Mouse (Mus musculus) layer of hippocampus, adult 2 months (tissue): ENCODE measurements around the gene Gmeb1. TPM values are rescaled to one million over a fixed set of nuclear protein-coding genes. Genes with fewer than 3 reads are reported as not detected.
A peak's percentile ranks its signal among the peaks of the same experiment; 100 is the strongest.

Experiments used
- DNase-seq, 2 experiments: peaks; one replicate each; pipeline ENCODE4 v3.0.0; 2022; ENCODE audit warnings: low spot score in 2 of 2
- H3K27ac ChIP-seq: fragments of 200-600 bp; 2 replicates; pipeline ENCODE4 v1.8.1; 2022
- H3K4me3 ChIP-seq: fragments of 200-600 bp; 2 replicates; pipeline ENCODE4 v1.8.1; 2022; ENCODE audit warnings: mild to moderate bottlenecking
- CTCF ChIP-seq: fragments of 200-600 bp; conservative IDR thresholded peaks from 2 replicates; pipeline ENCODE4 v1.8.1; 2022; ENCODE audit warnings: antibody characterized with exemption, mild to moderate bottlenecking, moderate library complexity
- microRNA-seq, 2 experiments: library from miRNA; unstranded; fragments of <30 nt; microRNA quantifications; one replicate each; pipeline ENCODE4 v1.2.0; 2021
- total RNA-seq, 2 experiments: library from RNA; stranded (reverse); gene quantifications; 2 replicates each; pipeline ENCODE4 v1.2.3; 2021

Gmeb1 gene
- total RNA-seq, 2 experiments from 2014 or later, result 25.2 to 28.3 TPM

DNA sequence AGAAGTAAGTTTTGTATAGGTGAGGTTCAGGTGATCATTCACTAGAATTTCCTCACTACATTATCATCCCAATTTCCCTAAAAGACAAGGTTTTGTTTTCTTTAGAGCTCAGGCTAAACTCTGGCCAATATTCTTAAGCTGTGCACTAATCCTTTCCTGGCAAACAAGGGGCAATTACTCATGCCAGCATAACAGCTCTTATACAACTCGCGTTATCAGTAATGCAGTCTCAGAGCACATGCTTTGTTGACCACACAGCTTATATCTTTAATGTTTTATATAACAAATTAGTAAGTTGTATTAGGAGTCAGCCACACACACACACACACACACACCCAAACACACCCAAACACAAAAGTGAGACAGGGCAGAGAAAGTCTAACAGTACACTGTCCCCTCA is 51.1 kb downstream of the Gmeb1 start:
- no peak overlapping the region for H3K27ac ChIP-seq
- no peak for DNase-seq
- H3K4me3 ChIP-seq, result peak overlapping the region; percentile 82
- TF ChIP-seq CTCF, result no peak

DNA sequence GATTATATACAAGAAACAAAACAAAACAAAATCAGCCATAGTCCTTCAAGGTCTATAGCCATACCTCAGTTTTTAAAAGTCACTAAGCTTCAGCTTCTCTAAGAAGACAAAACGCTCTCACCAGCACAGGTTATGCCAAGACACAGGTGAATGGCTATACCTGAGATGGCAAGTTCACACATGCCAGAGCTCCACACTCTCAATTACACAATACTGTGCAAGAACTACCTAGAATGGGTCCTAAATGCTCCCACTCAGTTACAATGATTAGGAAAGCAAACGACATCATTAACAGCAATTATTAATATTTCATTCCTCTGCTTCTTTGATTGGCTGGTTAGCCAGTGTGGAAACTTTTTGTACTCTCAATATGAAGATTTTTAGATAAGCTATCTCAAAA is 52.1 kb downstream of the Gmeb1 start:
- no peak for TF ChIP-seq CTCF
- no peak for DNase-seq
- Histone ChIP-seq H3K4me3 (no peak overlapping the region), H3K27ac (no peak overlapping the region)

GRCm38 (mm10) chr4:132207280-132207679 is 54.1 kb downstream of the Gmeb1 start:
- DNase-seq, result no peak
- Histone ChIP-seq H3K27ac (no peak overlapping the region), H3K4me3 (no peak overlapping the region)
- no peak for TF ChIP-seq CTCF

GRCm38 (mm10) chr4:132198771-132199170 is 62.6 kb downstream of the Gmeb1 start:
- no peak overlapping the region; the same call in 1 of the 2 replicates for H3K4me3 ChIP-seq
- no peak for TF ChIP-seq CTCF
- H3K27ac ChIP-seq, result peak overlapping the region; percentile 58
- DNase-seq, result no peak

DNA sequence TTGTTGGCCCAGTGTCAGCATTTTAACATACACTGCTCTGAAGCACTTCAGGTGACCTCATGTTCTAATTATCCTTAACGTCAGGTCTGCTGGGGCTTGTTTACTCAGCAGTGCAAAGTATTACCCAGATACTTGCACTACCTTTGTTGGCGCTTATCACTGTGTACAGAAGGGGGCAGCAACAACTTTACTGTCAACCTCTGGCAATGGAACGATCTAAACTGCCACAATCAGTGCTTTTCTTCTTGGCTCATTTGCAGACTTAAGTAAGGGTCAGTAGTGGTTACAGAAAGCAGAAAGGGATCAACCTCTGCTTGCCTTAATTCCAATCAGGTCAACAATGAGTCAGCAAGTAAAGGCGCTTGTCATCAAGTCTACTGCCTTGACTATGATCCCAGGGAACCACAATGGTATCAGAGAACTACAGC is 63.1 kb downstream of the Gmeb1 start:
- Histone ChIP-seq H3K4me3 (no peak overlapping the region; the same call in 1 of the 2 replicates), H3K27ac (peak overlapping the region; percentile 58)
- DNase-seq, result no peak
- peak; percentile 66 for TF ChIP-seq CTCF

DNA sequence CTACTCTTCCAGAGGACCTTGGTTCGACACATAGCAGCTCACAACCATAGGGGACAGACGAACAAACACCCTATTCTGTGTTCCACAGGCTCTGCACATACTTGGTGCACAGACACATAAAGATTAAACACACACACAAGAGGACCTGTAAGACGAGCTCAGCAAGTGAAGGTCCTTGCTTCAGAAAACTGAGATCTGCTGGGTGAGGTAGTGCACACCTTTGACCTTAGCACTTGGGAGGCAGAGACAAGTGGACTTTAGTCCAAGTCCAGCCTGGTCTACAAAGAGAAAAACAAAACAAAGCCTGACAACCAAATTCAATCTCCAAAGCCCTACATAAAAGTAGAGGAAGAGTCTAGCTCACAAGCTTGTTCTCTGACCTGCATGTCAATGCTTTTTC is 66.4 kb downstream of the Gmeb1 start:
- TF ChIP-seq CTCF, result no peak
- Histone ChIP-seq H3K4me3 (no peak overlapping the region), H3K27ac (no peak overlapping the region)
- no peak for DNase-seq

DNA sequence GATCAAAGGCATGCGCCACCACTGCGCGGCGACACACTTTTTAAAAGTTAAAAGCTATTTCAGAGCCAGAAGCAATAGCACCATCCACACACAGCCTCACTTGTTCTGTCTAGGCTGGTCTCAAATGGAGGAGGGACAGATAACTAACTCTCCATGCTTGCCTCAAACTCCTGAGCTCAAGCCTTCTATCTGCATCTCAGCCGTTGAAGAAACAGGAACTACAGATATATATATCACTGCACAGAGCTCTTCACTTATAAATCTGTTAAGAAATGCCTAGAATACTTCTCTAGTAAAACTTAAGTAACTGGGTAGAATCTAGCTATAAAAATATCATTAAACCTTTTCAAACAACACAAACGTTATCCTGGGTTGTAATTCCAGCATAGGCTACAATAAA is 67.0 kb downstream of the Gmeb1 start:
- H3K4me3 ChIP-seq, result no peak overlapping the region
- no peak for TF ChIP-seq CTCF
- DNase-seq, result no peak
- H3K27ac ChIP-seq, result no peak overlapping the region

DNA sequence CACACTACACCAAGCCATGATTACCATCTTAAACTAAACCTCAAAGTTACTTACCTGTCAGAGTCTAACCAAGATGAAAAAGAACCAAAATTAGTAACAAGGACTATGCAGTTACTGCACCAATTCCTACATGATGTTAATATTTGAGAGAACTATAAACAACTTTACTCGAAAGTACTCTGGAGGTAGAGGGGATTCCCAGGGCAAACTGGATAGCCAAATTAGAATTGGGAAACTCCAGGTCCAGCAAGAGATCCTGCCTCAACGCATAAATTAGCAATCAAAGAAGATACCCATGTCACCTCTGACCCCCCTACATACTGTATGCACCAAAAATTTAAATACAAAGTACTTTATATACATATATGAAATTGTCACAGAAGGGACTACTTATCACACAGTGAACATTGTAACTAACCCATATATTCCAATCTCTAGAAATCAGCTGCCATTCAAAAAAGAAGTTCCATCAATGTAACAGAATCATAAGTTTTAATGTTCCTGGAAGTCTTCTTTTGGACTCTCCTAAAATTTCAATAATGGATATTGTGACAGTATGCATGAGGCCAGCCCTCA is 73.5 kb downstream of the Gmeb1 start:
- no peak for DNase-seq
- no peak overlapping the region for H3K27ac ChIP-seq
- H3K4me3 ChIP-seq, result no peak overlapping the region
- TF ChIP-seq CTCF, result no peak

GRCm38 (mm10) chr4:132183162-132183561 is 78.2 kb downstream of the Gmeb1 start:
- no peak overlapping the region for H3K4me3 ChIP-seq
- no peak overlapping the region for H3K27ac ChIP-seq
- no peak for DNase-seq
- no peak for TF ChIP-seq CTCF

DNA sequence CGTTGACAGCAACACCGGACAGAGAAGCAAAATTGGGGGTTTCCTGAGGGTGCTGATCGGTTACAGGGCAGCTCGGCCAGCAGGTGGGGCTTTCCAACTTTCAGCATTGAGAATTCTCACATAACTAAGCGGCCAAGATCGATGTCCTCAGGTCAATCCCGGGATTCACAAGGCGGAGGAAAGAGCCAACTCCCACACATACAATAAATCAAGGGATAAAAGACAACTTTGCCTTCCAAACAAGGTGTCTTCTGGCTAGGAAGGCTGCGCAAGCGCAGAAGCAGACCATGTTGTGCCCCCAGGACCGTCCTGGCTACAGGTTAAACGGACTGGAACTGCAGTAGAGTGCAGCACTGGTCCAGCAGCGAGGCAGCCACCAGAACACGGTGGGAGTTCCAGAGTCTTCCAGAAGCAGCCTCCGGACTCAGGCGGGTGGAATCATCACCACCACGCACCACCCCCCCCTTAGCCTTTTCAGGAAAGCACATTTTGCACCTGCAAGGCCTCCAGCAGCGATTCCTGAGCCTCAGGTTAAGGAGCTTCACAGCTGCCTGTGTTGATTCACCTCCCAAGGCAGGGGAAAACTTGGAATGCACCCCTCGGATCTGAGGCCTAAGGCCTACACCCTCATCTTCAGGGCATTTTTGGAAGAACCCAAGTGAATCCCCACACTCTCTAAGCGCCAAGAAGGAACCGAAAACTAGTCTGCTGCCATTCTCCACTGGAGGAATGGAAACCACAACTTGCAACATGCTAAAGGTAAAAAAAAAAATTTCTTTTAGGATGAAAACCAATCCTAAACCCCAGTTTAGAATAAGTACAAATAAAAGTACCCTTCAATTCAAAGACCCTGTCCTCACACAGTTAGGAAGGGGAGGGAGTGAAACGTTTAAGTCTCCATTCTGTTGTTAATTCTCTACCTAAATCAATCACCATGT is 79.4 kb downstream of the Gmeb1 start:
- H3K4me3 ChIP-seq, result no peak overlapping the region
- no peak for DNase-seq
- TF ChIP-seq CTCF, result peak; percentile 41
- no peak overlapping the region for H3K27ac ChIP-seq

GRCm38 (mm10) chr4:132180710-132181109 is 80.7 kb downstream of the Gmeb1 start:
- DNase-seq, result peak in 1 of 2 experiments; percentile 47
- no peak overlapping the region for H3K27ac ChIP-seq
- H3K4me3 ChIP-seq, result no peak overlapping the region
- peak; percentile 72 for TF ChIP-seq CTCF

DNA sequence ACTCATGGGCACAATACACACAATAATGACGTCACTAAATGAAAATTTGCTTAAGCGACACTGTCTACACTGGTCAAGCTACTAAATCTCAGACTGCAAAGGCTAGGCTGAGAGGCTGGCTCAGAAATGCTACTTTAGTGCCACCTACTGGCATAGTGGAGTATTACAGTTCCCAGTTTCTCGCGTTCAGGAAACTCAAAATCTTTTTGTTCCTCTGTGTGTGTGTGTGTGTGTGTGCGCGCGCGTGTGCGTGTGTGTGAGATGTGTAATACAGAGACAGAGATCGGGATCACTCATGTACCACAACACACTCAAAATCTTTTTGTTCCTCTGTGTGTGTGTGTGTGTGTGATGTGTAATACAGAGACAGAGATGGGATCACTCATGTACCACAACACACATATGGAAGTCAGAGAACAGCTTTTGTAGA is 82.8 kb downstream of the Gmeb1 start:
- Histone ChIP-seq H3K27ac (no peak overlapping the region), H3K4me3 (no peak overlapping the region)
- TF ChIP-seq CTCF, result peak; percentile 88
- peak; percentile 50 to 73 for DNase-seq

- Histone ChIP-seq H3K27ac (no peak overlapping the region), H3K4me3 (no peak overlapping the region)
- no peak for TF ChIP-seq CTCF
- no peak for DNase-seq
These were observed 84.9 kb downstream of the Gmeb1 start for GRCm38 (mm10) chr4:132176474-132176873.

Small RNA genes within 50 kb of the gene (microRNA-seq; reads per million reads assigned to microRNA genes)
- gene Gm22033, result 0 reads per million in 2 experiments

Other genes starting within 250 kb of the Gmeb1 start
- not detected for gene Gm10300, start 186.9 kb downstream of the Gmeb1 start, total RNA-seq
- gene Epb41, start 186.3 kb downstream of the Gmeb1 start, total RNA-seq, result 10 to 100 TPM; 21.5 to 23.2 TPM
- gene Oprd1, start 117.1 kb downstream of the Gmeb1 start, total RNA-seq, result 10 to 100 TPM in 1 of 2 experiments, 1 to 10 TPM in 1; 9.2 to 10.4 TPM
- gene Ythdf2, start 49.3 kb downstream of the Gmeb1 start, total RNA-seq, result 10 to 100 TPM; 43.8 to 46.5 TPM
- 10 to 100 TPM; 24.6 to 26.2 TPM for gene Taf12, start 12.8 kb upstream of the Gmeb1 start, total RNA-seq
- 1 to 10 TPM; 1.2 to 2.1 TPM for gene Rab42, start 41.8 kb upstream of the Gmeb1 start, total RNA-seq
- gene Trnau1ap, start 67.9 kb upstream of the Gmeb1 start, total RNA-seq, result 10 to 100 TPM; 20.7 to 26.0 TPM
- gene Rcc1, start 92.0 kb upstream of the Gmeb1 start, total RNA-seq, result 10 to 100 TPM; 12.8 to 13.6 TPM
- 10 to 100 TPM; 10.6 to 11.4 TPM for gene Phactr4, start 160.9 kb upstream of the Gmeb1 start, total RNA-seq
- gene Med18, start 202.3 kb upstream of the Gmeb1 start, total RNA-seq, result 1 to 10 TPM; 8.7 to 9.4 TPM
- gene Sesn2, start 248.9 kb upstream of the Gmeb1 start, total RNA-seq, result 10 to 100 TPM; 13.1 to 13.3 TPM